Mouse (Mus musculus) adrenal gland, postnatal 36 days (tissue): Measurements from ENCODE around the gene Dhx57. TPM values are rescaled to one million over a fixed set of nuclear protein-coding genes. Genes with fewer than 3 reads are reported as not detected.
A peak's percentile ranks its signal among the peaks of the same experiment; 100 is the strongest.
"Not testable (repeated sequence)": the region's sequence is repeated elsewhere in the genome, so short reads cannot be mapped to it uniquely, and the experiment has no call there.

ENCODE experiments used
- DNase-seq, 2 experiments: peaks; one replicate each; pipeline ENCODE4 v3.0.0; 2021; ENCODE audit warnings: mixed read lengths in 1 of 2
- total RNA-seq, 2 experiments: library from RNA; stranded (reverse); gene quantifications; 2 replicates each; pipeline ENCODE4 v1.2.3; 2021

The Dhx57 gene
- total RNA-seq, 2 experiments from 2014 or later, result 11.9 to 12.7 TPM

GRCm38 (mm10) chr17:80254421-80254820, 35.9 kb downstream of the Dhx57 start:
- DNase-seq, result no peak

- DNase-seq, result peak; percentile 32 to 42
Measured at GRCm38 (mm10) chr17:80252757-80253525, 37.3 kb downstream of the Dhx57 start.

- peak in 1 of 2 experiments; percentile 14 for DNase-seq
Measured at GRCm38 (mm10) chr17:80243116-80243515, 47.2 kb downstream of the Dhx57 start.

- no peak for DNase-seq
Measured at GRCm38 (mm10) chr17:80241594-80241993, 48.7 kb downstream of the Dhx57 start.

- no peak for DNase-seq
Measured at GRCm38 (mm10) chr17:80237475-80237874, 52.8 kb downstream of the Dhx57 start.

- no peak for DNase-seq
Measured at GRCm38 (mm10) chr17:80236805-80237204, 53.5 kb downstream of the Dhx57 start.

- no peak for DNase-seq
Measured at GRCm38 (mm10) chr17:80235477-80235876, 54.8 kb downstream of the Dhx57 start.

- DNase-seq, result no peak
Measured at GRCm38 (mm10) chr17:80234376-80234775, 55.9 kb downstream of the Dhx57 start.

- no peak for DNase-seq
Measured at GRCm38 (mm10) chr17:80233844-80234243, 56.4 kb downstream of the Dhx57 start.

GRCm38 (mm10) chr17:80229396-80229795, 60.9 kb downstream of the Dhx57 start:
- DNase-seq, result peak; percentile 50 to 65

GRCm38 (mm10) chr17:80225142-80225541, 65.1 kb downstream of the Dhx57 start:
- DNase-seq, result not testable (repeated sequence)

GRCm38 (mm10) chr17:80224326-80225116, 65.8 kb downstream of the Dhx57 start, which contains the start of gene Gemin6:
TSS of gene Gemin6 (plus strand) at chr17:80224441.
- peak; percentile 88 to 89 for DNase-seq

GRCm38 (mm10) chr17:80223829-80224228, 66.4 kb downstream of the Dhx57 start:
- DNase-seq, result peak in 1 of 2 experiments; percentile 6

- no peak for DNase-seq
Measured at GRCm38 (mm10) chr17:80221890-80222628, 68.2 kb downstream of the Dhx57 start.

GRCm38 (mm10) chr17:80221202-80221601, 69.1 kb downstream of the Dhx57 start:
- DNase-seq, result no peak

- DNase-seq, result no peak
Measured at GRCm38 (mm10) chr17:80220131-80220530, 70.1 kb downstream of the Dhx57 start.

- not testable (repeated sequence) for DNase-seq
Measured at GRCm38 (mm10) chr17:80213998-80214397, 76.3 kb downstream of the Dhx57 start.

- DNase-seq, result peak; percentile 97 to 98
Measured at GRCm38 (mm10) chr17:80206671-80207581, 83.3 kb downstream of the Dhx57 start, which contains the start of the genes Srsf7 and Ttc39d. TSS of gene Srsf7 (minus strand) at chr17:80207307. TSS of gene Ttc39d (plus strand) at chr17:80207460.

- DNase-seq, result peak; percentile 67 to 83
Measured at GRCm38 (mm10) chr17:80206301-80206670, 84.0 kb downstream of the Dhx57 start.

GRCm38 (mm10) chr17:80205657-80206056, 84.6 kb downstream of the Dhx57 start:
- no peak for DNase-seq

- DNase-seq, result no peak
Measured at GRCm38 (mm10) chr17:80199160-80199778, 91.0 kb downstream of the Dhx57 start.
